Mouse (Mus musculus) mature B cell (primary cell): Measurements from ENCODE around the gene Btg2.

Experiments
- in situ Hi-C: fragments of 300-500 bp; cut with MboI; formaldehyde crosslinking; loops from 2 replicates; pipeline ENCODE4 v1.14.3; 2019

Gene Btg2

DNA sequence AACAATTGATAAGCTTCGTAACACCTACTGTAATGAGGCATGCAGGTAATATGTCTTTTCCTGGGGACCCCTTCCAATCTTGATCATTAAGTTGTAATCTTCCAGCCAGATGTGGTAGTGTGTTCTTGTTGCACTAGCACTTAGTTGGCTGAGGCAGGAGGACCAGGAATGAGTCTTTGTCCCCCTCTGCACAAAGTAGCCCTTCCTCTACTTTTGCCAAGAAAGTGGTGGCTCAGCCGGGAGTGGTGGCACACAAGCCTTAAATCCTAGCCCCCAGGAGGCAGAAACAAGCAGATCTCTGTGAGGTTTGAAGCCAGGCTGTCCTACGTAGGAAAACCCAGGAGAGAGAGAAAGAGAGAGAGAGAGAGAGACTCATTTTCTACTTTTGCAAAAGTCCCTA is 17.0 kb downstream of the Btg2 start:
- in situ Hi-C loops = loop anchor here (5.0 kb wide), 1 partner anchor 45 kb away; no protein-coding TSS in a partner anchor

DNA sequence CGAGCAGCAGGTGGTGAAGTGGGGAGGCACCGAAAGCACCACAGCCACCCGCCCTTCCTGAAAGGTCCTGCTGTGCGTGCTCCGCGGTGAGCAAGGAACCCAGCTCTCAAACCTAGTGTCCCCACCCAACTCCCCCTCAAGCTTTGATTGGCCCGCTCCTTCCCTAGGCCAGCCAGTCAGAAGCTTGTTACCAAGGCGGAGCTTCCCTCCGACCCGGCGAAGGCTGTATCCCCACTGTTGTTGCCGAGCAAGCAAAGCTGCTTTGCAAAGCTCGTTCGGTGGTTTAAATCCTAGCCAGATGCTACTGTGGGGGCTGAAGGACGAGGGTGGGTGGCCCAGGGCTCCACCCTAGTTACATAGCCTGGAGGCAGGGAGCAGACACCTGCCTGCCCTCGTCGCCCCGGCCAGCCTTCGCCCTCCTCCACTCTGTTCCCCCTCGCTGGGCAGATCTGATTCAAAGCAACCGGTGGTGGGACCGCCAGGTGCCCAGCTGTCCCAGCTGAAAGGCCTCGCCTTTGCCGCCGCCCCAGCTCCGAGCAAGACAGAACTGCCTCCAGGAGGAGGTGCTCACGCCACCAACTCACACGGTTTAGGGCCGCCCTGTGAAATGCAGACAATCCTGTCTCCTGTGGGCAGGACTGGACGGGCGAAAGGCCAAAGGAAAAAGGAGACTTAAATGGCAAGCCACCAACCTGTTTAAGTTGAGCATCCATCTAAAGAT is 17.9 kb downstream of the Btg2 start:
- in situ Hi-C loops = loop anchor here (5.0 kb wide), 1 partner anchor 46 kb away; no protein-coding TSS in a partner anchor

DNA sequence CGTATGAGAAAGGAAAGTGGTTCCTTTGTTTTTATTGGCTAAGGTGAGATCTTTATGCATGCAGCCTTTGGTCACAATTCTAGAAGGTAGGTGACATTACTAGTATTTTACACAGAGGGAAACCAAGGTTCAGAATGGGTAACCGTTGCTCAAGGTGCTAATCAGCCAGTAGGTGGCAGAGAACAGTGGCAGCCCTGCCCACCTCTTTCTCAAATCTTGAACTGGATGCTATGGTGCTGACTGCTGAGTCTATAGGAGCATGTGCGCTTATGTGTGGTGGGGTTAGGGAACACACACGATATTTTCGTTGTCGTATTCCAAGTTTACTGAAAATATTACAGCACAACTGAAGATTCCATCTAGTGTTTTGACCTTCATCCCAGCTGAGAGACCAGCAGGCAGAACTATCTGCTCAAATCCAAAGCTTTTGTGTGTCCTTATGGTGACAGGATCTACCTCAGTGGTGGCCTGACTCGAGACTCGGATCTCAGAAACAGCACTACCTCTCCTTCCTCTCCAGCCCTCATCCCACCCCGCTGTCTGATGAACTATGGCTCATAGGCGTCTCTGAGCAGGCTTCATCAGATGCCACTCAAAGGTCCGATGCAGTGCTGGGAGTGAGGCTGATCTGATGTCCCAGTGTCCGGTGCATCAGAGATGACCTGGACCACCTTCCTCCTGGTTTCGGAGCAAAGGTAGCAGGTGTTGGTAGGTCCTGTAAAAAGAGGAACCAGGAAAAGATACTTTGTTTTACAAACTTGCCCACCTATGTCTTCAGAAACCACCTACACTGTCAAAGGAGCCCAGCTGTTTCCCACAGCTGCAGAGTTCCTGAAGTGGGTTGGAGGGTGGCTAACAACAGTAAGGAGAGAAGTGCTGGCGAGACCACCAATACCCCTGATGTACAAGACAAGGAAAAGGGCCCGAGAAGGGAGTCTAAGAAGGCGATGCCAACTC is 18.9 kb downstream of the Btg2 start:
- in situ Hi-C loops = loop anchor here (5.0 kb wide), 1 partner anchor 47 kb away; no protein-coding TSS in a partner anchor

DNA sequence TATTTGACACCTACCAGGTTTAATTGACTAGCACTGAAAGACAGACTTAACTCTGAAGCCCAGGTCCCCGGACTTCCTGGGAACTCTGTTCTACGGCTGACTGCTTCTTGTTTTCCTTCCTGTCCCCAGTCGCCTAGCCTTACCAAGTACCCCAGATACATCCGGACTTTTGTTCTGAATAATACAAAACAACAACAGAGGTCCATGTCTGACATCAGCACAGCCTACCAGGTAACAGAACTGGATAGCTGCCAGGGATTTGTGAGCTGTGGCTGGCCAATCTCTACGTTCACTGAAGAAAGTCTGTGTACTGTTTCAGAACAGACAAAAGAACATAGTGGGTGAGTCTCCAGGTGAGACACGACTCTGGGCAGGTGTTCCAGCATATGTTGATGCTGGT is 20.1 kb downstream of the Btg2 start:
- in situ Hi-C loops = no loop called here

DNA sequence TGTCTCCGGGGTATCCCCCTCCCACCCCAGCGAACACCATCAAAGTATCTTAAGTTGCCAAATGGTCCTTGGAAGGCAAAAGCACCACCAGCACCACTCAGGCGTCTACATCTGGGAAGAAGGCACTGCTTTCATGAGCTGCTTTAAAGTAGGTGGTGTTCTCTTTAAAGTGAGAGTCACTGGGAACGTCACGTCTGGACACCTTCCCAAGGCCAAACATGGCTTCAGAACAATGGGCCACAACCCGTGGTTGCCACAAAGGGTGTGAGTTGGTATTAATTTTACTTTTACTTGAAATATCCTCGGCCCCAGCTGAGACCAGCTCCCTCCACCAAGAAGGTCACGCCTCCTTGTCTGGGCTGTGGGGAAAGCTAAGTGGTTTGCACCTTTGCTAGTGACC is 21.2 kb downstream of the Btg2 start:
- in situ Hi-C loops = no loop called here

DNA sequence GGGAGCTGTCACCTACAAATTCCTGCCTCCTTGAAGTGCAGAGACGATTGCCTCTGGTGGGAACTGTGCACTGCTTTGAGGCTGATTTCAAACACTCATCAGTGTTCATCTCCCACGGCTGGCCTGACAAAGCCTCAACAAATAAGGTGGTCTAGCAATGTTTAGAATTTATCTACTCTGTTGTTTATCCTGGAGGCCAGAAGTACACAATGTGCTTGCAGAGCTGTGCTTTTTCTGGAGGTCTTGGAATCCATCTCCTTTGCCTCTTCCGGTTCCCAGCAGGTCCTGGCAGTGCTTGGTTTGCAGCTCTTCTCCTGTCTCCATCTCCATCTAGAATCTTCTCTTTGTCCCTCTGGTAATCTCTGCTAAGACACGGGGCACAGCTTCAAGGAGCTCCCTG is 22.6 kb downstream of the Btg2 start:
- in situ Hi-C loops = no loop called here

DNA sequence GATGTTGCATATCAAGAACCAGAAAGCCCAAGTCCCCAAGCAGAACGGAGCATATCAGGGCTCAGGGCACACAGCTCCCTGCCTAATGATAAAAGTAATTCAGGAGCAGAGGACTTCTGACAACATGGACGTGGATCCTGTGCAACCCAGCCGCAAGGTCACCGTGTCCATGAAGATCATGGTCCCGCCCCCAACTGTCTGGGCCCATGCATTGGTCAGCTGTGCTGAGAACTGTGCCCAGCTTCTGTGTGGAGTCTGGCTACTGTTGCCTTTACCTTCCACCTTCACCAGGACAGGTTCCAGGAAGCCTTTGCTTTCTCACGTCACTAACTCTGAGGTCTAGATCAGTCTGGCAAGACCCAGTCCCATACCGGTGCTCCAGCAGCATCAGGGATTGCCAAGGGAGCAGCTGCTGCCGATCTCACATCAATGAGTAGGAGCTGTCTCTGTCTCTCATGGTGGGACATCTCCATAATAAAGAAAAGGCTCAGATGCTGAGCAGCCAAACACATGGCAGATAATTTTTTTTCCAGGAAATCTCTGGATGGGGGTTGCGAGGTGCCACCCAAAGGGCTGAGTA is 23.2 kb downstream of the Btg2 start:
- in situ Hi-C loops = no loop called here

DNA sequence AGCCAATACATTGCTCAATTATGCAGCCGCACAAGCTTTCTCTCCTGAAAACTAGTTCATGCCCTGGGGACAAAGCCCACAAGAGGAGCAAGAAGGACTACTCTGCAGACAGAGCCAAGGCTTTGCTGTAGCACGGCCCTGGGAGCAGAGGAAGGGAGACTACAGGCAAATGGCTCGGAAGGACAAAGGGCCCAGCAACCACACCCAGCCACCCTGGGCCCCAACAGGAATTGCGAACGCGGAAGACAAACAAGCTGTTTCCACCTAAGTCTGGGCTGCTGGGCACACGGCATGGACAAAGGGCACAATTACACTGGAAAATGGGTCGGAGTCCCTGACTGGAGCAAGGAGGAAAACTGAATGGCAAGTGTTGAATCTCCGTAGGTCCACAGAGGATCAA is 23.9 kb downstream of the Btg2 start:
- in situ Hi-C loops = no loop called here

DNA sequence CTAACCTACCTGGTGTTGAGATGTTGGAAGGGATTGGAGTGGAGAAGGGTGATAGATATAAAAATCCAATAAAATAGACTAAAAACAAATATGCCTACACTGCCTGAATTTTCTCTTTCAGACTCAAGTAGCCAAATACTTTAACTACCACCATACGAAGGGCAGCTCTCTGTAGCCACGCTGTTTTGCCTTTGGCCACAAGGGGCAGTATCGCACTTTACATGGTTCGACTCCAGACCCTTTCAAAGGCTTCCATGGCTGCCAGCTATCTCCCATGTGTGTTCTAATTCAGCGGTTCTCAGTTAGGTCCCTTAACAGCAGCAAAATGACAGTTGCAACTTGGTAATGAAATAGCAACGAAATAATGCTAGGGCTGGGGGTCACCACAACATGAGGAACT is 25.7 kb downstream of the Btg2 start:
- in situ Hi-C loops = no loop called here

DNA sequence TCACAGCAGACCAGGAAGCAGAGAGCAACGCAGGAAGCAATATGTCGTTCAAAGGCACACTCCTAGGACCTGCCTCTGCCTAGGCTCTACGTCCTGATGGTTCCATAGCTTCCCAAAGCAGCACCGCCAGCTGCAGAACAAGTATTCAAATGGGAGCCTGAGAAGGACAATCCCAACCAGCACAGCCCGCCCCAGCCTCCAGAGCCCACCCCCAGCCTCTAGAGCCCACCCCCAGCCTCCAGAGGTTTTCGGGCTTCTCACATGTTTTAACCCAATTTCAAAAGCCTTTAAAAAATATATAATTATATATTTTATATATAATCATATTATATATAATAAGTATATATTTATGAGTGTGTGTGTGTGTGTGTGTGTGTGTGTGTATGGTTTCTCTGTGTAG is 29.4 kb downstream of the Btg2 start:
- in situ Hi-C loops = no loop called here

DNA sequence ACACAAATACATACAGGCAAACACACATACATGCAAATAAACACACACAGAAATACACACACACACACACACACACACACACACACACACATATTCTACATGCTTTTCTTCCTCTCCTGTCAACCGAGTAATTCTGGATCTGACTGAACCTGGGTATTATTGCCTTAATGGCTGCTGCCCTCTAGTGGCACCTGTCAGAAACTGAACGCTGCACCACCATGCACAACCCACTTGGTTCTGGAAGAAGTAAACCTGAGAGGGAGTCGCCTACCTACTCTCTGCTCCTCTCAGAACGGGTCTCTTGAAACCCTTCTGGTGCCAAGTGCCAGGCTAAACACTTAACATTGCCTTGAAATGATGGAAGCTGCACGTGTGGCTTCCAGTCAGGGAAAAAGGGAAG is 30.2 kb downstream of the Btg2 start:
- in situ Hi-C loops = no loop called here

DNA sequence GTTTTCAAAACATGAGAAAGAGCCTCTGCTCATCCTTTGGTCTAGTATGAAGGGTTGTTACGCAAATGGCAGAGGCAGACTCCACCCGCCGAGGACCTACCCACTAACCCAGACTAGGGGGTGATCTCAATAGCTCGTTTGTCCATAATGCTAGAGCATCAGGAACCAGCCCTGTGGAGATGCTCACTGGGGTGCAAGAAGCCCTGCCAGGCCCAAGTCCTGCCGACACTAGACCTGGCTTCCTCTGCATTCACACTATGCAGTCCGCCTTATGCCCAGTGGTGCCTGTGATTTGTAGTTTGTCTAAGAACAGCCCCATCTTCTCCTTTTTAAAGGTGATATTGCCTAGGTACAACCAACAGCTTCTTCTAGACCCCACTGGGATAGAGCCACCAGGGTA is 31.5 kb downstream of the Btg2 start:
- in situ Hi-C loops = no loop called here

DNA sequence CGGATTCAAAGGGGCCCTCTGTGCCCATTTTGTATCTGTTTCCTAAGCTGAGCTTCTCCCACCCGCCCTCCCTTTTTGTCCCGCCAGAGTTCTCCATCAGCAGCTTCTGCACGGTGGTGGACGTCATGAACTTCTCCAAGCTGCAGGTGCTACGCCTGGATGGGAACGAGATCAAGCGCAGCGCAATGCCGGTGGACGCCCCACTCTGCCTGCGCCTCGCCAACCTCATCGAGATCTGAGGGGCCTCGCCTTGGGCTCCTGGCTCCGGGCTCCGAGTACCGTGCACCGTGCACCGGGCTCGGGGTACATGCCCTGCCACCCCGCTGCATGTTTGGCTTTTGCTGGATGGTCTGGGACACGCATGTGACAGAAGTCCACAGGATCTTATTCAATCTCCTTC is 32.5 kb downstream of the Btg2 start:
- in situ Hi-C loops = no loop called here

DNA sequence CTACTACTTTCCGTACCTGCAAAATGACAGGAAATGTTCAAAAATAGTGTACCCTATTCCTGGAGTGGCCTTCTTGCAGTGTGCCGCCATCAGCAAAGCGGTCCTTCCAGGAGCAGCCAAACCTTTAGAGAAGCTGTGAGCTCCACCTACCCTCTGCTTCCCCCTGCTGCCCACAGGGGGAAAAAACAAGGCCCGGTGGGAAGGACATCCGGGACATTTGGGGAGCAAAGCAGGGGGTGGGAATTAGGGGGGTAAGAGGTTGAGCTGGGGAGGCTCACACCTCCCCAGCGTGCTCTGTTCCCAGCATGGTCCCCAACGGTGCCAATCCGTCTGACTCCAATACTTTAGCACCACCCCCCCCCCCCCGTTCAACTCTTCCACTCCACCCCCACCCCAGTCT is 32.9 kb downstream of the Btg2 start:
- in situ Hi-C loops = no loop called here

DNA sequence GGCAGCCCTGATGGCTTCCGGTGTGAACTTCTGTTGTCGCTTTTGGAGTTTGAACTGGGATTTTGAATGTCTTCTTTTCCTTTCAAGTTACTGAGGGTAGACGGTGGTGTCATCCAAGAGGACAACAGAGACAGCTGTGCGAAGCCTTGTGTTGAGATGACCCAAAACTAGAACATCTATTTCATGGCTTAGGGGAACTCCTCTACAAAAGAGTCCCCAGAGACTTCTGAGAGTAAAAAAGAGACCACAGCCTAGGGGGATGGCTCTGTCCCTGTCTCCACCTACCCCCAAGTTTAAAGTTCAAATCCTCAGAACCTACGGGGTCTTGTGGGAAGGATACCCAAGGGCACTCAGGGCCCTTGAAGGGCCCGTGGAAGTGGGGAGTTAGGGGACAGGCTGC is 34.1 kb downstream of the Btg2 start:
- in situ Hi-C loops = no loop called here

DNA sequence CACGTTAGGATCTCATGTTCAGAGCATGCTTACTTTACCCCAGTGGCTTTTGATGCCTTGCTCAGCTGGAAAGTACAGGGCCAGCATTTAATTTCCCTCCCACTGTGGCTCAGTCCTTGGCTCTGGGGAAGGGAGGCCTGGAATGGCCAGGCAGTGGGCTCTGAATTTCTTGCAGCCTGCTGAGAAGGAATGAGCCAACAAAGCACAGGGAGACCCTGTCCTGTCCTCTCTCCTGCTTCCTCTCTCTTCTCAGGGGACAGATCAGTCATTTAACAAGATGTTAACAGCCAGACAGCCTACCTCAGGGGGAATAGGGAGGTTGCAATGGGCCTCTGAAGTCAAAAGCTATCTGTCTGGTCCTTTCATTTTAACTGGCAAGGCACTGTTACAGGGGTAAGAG is 36.6 kb downstream of the Btg2 start:
- in situ Hi-C loops = no loop called here

DNA sequence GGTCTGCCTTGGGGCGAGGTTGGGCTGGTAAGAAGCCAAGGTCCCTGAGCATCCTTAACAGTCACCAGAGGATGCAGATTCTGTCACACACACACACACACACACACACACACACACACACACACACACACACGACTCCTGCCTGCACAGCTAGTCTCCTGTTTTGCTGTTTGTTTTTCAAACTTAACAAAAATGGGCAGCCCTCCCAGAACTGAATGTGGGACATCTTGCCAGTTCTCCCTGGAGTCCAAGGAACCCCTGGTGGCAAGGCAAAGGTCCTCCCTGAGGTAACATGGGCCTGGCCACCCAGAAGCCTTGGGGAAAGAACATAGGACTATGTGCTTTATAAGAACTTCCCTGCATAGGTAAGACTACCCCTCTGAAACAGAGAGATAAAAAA is 37.0 kb downstream of the Btg2 start:
- in situ Hi-C loops = no loop called here

DNA sequence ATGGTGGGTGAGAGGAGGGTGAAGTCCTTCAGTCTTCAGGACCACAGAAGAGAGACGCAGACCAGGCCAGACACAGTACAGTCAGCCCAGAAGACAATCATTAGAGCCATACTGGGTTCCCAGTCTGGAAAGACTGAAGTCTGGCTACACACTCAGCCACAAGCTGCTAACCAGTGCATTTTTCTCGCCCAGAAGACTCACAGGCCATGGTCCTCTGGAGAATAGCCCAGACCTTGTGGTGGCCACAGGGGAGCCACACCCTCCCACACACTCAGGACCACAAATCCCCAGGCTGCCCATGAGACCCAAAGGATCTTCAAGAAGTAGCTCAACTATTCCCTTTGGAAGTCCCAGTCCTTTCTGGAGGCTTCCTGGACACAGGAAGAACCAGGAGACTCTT is 39.6 kb downstream of the Btg2 start:
- in situ Hi-C loops = no loop called here

DNA sequence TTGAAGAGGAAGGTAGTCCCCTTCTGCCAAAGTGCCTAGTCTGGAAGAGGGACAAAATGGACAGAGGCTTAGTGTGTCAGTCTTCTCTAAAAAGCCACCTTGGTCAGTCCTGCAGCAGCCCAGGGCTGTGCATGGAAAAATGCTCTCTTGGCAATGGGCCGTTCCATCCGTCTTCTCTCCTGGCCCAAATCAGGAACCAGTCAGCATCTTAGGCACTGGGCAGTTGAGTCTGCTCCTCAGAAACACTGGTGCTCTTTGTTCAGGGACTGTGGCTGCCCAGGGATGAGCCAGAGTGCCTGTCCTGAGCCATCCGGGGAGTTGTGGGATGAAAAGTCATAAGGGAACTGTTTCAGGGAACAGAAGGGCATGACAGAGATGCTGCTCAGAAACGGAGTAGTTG is 40.6 kb downstream of the Btg2 start:
- in situ Hi-C loops = no loop called here

DNA sequence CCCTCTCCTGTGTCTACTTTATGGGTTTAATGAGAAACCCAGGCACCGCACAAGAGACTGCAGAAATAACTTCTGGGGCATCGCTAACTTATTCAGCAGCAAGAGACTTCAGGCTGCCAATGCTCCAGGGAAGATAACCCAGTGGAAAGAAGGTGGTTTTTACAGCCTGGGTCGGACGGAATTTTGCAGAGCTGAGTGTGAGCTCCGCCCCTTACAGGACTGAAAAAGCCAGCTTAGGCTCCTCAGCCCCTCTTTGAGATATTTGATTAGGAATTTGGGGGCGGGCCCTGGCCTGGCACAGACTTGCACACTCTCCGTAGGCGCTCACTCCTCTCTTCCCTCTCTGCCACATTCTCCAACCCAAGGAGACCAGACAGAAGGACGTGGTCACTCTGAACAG is 41.7 kb downstream of the Btg2 start, which contains the start of gene Fmod:
Fmod (plus strand) TSS at position 83 of the 400 bp plus-strand sequence.
- in situ Hi-C loops = no loop called here

DNA sequence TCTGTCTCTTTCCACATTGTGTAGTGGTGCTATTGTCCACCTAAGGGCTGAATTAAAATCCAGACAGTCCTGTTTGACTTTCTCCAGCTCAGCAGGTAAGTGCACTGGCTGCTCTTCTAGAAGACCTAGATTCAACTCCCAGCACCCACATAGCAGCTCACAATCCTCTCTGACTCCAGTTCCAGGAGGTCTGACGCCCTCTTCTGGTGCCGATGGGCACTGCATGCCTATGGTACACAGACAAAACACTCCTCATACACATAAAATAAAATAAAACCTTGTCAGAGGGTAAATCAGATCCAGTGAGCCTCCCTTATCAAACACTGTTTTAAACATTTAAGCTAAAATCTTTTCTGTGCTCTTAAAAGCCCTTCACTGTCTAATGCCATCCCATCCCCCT is 42.4 kb downstream of the Btg2 start:
- in situ Hi-C loops = no loop called here

DNA sequence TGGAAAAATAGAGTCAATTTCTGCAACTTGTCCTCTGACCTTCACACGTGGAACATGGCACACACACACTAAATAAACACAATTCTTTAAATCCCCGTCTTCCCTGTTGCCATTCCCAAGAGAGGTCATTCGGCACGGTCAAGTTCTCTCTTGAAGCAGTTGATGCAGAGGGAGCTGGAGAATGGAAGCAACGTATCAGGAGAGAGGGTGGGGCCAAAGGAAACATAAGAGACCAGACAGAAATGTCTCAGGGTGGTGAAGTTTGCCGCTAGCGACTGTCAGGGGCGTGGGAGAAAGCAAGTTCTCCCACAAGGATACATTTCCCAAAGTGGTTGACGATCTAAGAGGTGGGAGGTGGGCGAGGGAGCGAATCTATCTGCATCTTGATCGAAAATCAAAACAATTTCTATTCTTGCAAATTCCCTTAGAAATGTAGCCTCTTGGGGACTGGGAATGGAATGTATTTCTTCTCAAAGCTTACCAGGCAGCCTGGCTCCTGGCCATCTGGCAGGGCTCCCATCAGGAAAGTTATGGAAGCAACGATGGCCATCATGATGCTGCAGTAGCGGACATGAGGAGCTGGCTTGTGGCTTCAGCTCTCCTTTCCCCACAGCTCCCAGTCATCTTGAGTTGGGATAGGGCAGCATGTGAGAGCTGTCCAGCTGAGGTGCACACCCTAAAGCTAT is 50.6 kb downstream of the Btg2 start:
- in situ Hi-C loops = no loop called here
